Comparison of ENCODE assay signal across 21 mouse cellular contexts in genomic region chr2:38312921-38313320, GRCm38 (mm10). TPM values are rescaled to one million over a fixed set of nuclear protein-coding genes. Genes with fewer than 3 reads are reported as not detected.
"Had no signal": no experiment of that assay in that cellular context is flagged by ENCODE, and none has a peak within 500 bp of the region (broad histone marks: within the 10 kb centered on the region; RNA-seq: fewer than 3 reads in every experiment).

No protein-coding gene starts in this region.

- H3K27me3 ChIP-seq: limb, embryonic 13.5 days had no signal

- H3K9me3 ChIP-seq: kidney, embryonic 15.5 days; limb, embryonic 10.5 days; limb, embryonic 13.5 days; liver, embryonic 12.5 days; liver, embryonic 15.5 days; lung, embryonic 15.5 days; megakaryocyte, embryonic 14.5 days; midbrain, embryonic 10.5 days; midbrain, embryonic 13.5 days had no signal

- H3K27ac ChIP-seq: kidney, embryonic 15.5 days; left cerebral cortex, adult 2 months; limb, embryonic 10.5 days; limb, embryonic 13.5 days; liver, embryonic 12.5 days; liver, embryonic 15.5 days; lung, embryonic 15.5 days; midbrain, embryonic 10.5 days; midbrain, embryonic 13.5 days had no signal

- ATAC-seq: liver, embryonic 12.5 days; midbrain, embryonic 13.5 days; midbrain, embryonic 16.5 days had no signal

- H3K4me3 ChIP-seq: kidney, embryonic 15.5 days; left cerebral cortex, adult 2 months; limb, embryonic 10.5 days; limb, embryonic 13.5 days; liver, embryonic 12.5 days; liver, embryonic 15.5 days; lung, embryonic 15.5 days; megakaryocyte, embryonic 14.5 days; midbrain, embryonic 10.5 days; midbrain, embryonic 13.5 days had no signal

- H3K4me1 ChIP-seq: kidney, embryonic 15.5 days; limb, embryonic 10.5 days; limb, embryonic 13.5 days; liver, embryonic 12.5 days; liver, embryonic 15.5 days; lung, embryonic 15.5 days; midbrain, embryonic 10.5 days; midbrain, embryonic 13.5 days had no signal

- DNase-seq: kidney, postnatal 10 days; kidney, postnatal 36 days; layer of hippocampus, postnatal 36 days; liver; lung, adult 18-20 months; lung, postnatal 10 days; thymus, adult 18-20 months; thymus, postnatal 36 days had no signal

- H3K9ac ChIP-seq: kidney, embryonic 15.5 days; limb, embryonic 13.5 days; liver, embryonic 12.5 days; liver, embryonic 15.5 days; lung, embryonic 15.5 days; midbrain, embryonic 13.5 days had no signal

- H3K36me3 ChIP-seq: kidney, embryonic 15.5 days; limb, embryonic 10.5 days; limb, embryonic 13.5 days; liver, embryonic 12.5 days; liver, embryonic 15.5 days; lung, embryonic 15.5 days; midbrain, embryonic 10.5 days; midbrain, embryonic 13.5 days had no signal

- H3K4me2 ChIP-seq: kidney, embryonic 15.5 days; limb, embryonic 13.5 days; liver, embryonic 12.5 days; liver, embryonic 15.5 days; lung, embryonic 15.5 days; midbrain, embryonic 13.5 days had no signal

RNA-seq across cellular contexts. Expression of gene Lhx2, which starts 26.2 kb away (rescaled TPM):
- total RNA-seq: monocyte, adult 5-6 weeks had no signal
- polyA plus RNA-seq: lung, embryonic 15.5 days; urinary bladder, adult 2 months had no signal
